Mouse (Mus musculus) cerebellum, adult 11-12 months (tissue): Measurements from ENCODE around the gene Hist1h2bf.

Source experiments
- DNase-seq: peaks from one replicate; pipeline ENCODE4 v3.0.0; 2022

The Hist1h2bf gene

DNA sequence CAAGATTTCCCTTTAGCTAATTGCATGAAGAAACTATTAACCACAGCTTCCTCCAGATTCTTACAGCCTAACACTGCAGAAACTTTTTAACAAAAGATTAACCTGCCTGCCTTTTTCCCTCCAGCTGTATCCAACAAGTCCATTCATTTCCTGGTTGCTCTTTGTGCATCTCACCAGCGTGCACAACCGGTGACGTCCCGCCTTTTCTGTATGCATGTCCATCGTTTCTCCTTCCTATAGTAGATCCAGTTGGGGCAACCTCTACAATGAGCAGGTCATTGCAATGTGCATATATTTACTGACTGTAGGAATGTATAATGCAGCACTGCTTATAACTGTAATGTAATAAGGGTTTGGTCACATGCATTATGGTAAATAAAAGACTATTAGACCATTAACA lies 50.0 kb downstream of the Hist1h2bf start:
- DNase-seq, result no peak
